Mouse (Mus musculus) megakaryocyte, embryonic 14.5 days (primary cell): ENCODE measurements at regions not wholly inside any gene's neighbourhood (a gene's known extent, or its start where the extent isn't known, plus 50 kb on each side); places are given as distances from the start of the nearest gene placed in this dataset.

ENCODE experiments used
- FLI1 ChIP-seq: IDR thresholded peaks from 2 replicates; pipeline ENCODE4 v1.6.1; 2012; ENCODE audit warnings: low read length, inconsistent platforms, mixed read lengths
- GATA1 ChIP-seq: IDR thresholded peaks from 3 replicates; pipeline ENCODE4 v1.6.1; 2012; ENCODE audit warnings: mixed read lengths, low read length, inconsistent platforms, borderline replicate concordance

GRCm38 (mm10) chr9:61622933-61623332, 250.8 kb downstream of the Tle3 start:
- TF ChIP-seq GATA1 (no peak), FLI1 (no peak)
